Mouse (Mus musculus) limb, embryonic 14.5 days (tissue): ENCODE data around the gene Gm49383. TPM values are rescaled to one million over a fixed set of nuclear protein-coding genes. Genes with fewer than 3 reads are reported as not detected.
A peak's percentile ranks its signal among the peaks of the same experiment; 100 is the strongest.
"Not testable (repeated sequence)": the region's sequence is repeated elsewhere in the genome, so short reads cannot be mapped to it uniquely, and the experiment has no call there.

Source experiments
- ATAC-seq: fragments of 200-750 bp; cut with Nextera tagmentation; 2 replicates; pipeline ENCODE4 v1.8.0; 2017; ENCODE audit warnings: low read depth, moderate number of reproducible peaks, moderate TSS enrichment; ENCODE audit not compliant: low FRiP score
- DNase-seq: peaks from one replicate; pipeline ENCODE4 v3.0.0-alpha.2; 2015; ENCODE audit warnings: low spot score
- H3K27ac ChIP-seq: fragments of 300-500 bp; sonication (generic); replicated peaks from 2 replicates; pipeline ENCODE4 v1.5.1; 2014; ENCODE audit warnings: low read depth, mild to moderate bottlenecking, low read length, moderate library complexity, mixed read lengths
- H3K27me3 ChIP-seq: fragments of 300-500 bp; sonication (generic); 2 replicates; pipeline ENCODE4 v1.6.1; 2014; ENCODE audit warnings: low read length, mixed read lengths; ENCODE audit not compliant: control insufficient read depth, insufficient read depth
- H3K36me3 ChIP-seq: fragments of 300-500 bp; sonication (generic); 2 replicates; pipeline ENCODE4 v1.6.1; 2014; ENCODE audit warnings: mild to moderate bottlenecking, low read length, moderate library complexity, mixed read lengths; ENCODE audit not compliant: control insufficient read depth, insufficient read depth
- H3K4me1 ChIP-seq: fragments of 300-500 bp; sonication (generic); 2 replicates; pipeline ENCODE4 v1.6.1; 2014; ENCODE audit warnings: antibody characterized with exemption, low read length, mixed read lengths; ENCODE audit not compliant: control insufficient read depth, insufficient read depth
- H3K4me2 ChIP-seq: fragments of 300-500 bp; sonication (generic); replicated peaks from 2 replicates; pipeline ENCODE4 v1.6.1; 2014; ENCODE audit warnings: low read depth, mild to moderate bottlenecking, low read length, moderate library complexity; ENCODE audit not compliant: severe bottlenecking
- H3K4me3 ChIP-seq: fragments of 300-500 bp; sonication (generic); replicated peaks from 2 replicates; pipeline ENCODE4 v1.5.1; 2014; ENCODE audit warnings: low read length
- H3K9ac ChIP-seq: fragments of 300-500 bp; sonication (generic); 2 replicates; pipeline ENCODE4 v1.6.1; 2014; ENCODE audit warnings: mild to moderate bottlenecking, low read depth, low read length, moderate library complexity; ENCODE audit not compliant: severe bottlenecking
- H3K9me3 ChIP-seq: fragments of 300-500 bp; sonication (generic); 2 replicates; pipeline ENCODE4 v1.6.1; 2016; ENCODE audit warnings: low read length; ENCODE audit not compliant: control insufficient read depth
- POLR2A ChIP-seq: fragments of 200-500 bp; IDR thresholded peaks from 2 replicates; pipeline ENCODE4 v1.8.0; 2012; ENCODE audit warnings: inconsistent platforms, mild to moderate bottlenecking, moderate library complexity, borderline replicate concordance; ENCODE audit not compliant: insufficient read depth, insufficient read length; ENCODE audit errors: extremely low read depth
- WGBS: fragments of 180-500 bp; shearing (Covaris S2); extraction: QIAGEN DNeasy Blood & Tissue Kit; methylation state at CpG from one replicate; pipeline ENCODE4 v1.1.7; 2014; 5-methylcytosine and 5-hydroxymethylcytosine counted together
- polyA plus RNA-seq, 2 experiments: library from polyadenylated mRNA; depleted of rRNA in 1 of 2; stranded (reverse) in 1 of 2; unstranded in 1 of 2; fragments of >200 nt; fragmentation: Nextera tagmentation in 1 of 2; extraction: Ambion mirVana in 1 of 2; gene quantifications; 2 replicates each; pipeline versions ENCODE4 v1.2.1 to v1.2.3; 2012 to 2014

Gene Gm49383
- polyA plus RNA-seq, 2 experiments = 7.6 to 21.8 TPM

DNA sequence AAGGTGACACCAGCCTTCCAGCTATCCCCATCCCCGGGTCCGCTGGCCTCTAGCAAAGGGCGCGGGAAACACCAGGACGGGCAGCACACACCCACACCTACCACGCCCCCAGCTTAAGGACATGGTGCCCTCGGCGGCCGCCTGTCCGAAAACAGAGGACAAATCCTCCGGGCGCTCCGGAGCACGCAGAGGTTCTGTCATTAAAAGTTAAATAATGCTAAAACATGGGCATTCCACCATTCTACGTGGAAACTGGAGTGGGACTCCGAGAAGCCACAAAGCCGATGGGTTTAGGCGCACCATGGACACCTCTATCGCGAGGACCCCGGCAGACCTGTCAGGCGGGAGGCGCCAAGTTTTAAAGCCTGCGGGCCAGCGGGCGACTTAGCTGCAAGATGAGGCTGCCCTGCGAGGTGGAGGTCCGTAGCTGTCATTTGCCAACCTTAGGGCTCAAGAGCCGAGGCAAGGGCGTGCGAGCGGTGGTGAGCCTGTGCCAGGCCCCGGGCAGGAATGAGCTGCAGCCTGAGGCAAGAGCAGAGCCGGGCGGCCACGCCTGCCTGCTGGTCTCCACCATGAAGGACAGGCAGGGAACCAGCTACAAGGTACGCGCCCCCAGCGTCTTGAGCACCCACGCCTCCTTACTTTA, 28.3 kb downstream of the Gm49383 start, which contains the start of gene Lrr1:
TSS of gene Lrr1 (plus strand) at position 354 of the 646 bp plus-strand sequence.
- H3K27ac ChIP-seq = peak within 1 kb of the TSS; percentile 88
- H3K4me2 ChIP-seq = peak within 1 kb of the TSS; percentile 85
- peak; percentile 81 for DNase-seq
- H3K4me1 ChIP-seq = 0 out of 2 replicates have a peak, but pooled peaks cover 3% of the 10 kb centered on the region
- no peaks in the 10 kb centered on the region for H3K27me3 ChIP-seq
- peak within 1 kb of the TSS; percentile 70 for H3K4me3 ChIP-seq
- H3K9ac ChIP-seq = peak within 1 kb of the TSS; percentile 75
- under 1% methylated on average over 39 of the region's 40 CpGs for WGBS
- 0 out of 2 replicates have a peak, but pooled peaks have one; percentile 26 for TF ChIP-seq POLR2A
- no peaks in the 10 kb centered on the region for H3K9me3 ChIP-seq
- peaks cover 3% of the 10 kb centered on the region for H3K36me3 ChIP-seq
- ATAC-seq = peak; percentile 94

DNA sequence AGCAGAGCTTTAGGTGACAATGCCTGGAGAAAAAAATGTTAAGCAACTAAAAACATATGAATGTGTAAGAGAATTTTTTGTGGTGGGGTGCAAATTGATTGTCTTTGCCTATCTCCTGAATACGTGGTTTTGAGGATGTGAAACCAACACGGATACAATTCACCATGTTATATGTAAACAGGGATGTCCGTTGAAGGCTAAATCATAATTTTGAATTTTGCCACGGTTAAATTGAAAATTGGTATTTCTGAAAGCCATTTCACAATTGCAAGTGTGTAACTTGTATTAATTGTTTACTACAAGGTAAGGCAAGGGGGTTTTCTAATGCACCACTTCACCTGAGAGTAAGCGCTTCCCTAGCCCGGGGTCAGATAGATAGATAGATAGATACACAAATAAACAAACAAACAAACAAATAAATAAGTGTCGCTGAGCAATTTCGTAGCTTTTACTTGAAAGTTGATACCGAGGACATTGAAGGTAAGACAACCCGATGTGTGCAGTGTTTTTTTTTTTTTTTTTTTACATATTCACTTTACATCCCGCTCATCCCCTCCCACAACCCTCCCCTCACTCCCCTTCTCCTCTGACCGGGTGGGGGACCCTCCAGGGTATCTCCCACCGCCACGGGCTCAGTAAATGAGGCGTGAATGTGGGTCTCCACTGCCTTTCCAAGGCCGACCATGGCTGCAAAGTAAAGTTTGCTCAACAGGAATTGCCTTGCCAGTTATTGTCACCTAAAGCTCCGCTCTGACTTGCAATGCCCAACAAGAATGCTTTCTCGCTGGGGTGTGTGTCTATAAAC, 29.0 kb downstream of the Gm49383 start:
- ATAC-seq (peak; percentile 36; the same call in 1 of the 2 replicates), DNase-seq (no peak)
- Histone ChIP-seq H3K9me3 (no peaks in the 10 kb centered on the region), H3K4me3 (peak overlapping the region; percentile 70), H3K36me3 (peaks cover 3% of the 10 kb centered on the region; the same call in 1 of the 2 replicates), H3K27me3 (no peaks in the 10 kb centered on the region), H3K27ac (no peak overlapping the region), H3K4me2 (peak overlapping the region; percentile 85), H3K4me1 (0 out of 2 replicates have a peak, but pooled peaks cover 3% of the 10 kb centered on the region), H3K9ac (peak overlapping the region; percentile 75)
- 8% methylated on average over 18 of the region's 18 CpGs for WGBS
- TF ChIP-seq POLR2A = peak; percentile 34; the same call in 1 of the 2 replicates

DNA sequence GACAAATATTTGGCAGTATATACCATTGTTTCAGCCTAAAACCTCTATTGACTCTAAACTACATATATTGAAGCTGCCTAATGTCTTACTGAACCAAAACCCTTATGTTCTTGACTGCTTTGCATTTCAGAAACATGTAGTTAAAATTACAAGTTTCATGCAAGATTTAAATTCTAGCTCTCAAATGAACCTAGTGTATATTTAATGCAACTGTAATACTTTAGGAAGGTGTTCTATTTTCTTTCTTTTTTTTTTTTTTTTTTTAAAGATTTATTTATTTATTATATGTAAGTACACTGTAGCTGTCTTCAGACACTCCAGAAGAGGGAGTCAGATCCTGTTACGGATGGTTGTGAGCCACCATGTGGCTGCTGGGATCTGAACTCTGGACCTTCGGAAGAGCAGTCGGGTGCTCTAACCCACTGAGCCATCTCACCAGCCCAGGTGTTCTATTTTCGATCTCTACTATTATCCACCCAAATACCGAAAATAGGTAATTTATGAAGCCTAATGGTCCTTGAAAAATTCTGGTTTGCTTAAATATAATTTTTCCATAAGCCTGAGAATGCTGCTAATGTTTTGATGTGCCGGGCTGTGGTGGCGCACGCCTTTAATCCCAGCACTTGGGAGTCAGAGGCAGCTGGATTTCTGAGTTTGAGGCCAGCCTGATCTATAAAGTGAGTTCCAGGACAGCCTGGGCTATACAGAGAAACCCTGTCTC, 29.9 kb downstream of the Gm49383 start:
- not testable (repeated sequence) for H3K4me3 ChIP-seq, H3K9me3 ChIP-seq, H3K27me3 ChIP-seq, H3K27ac ChIP-seq, H3K36me3 ChIP-seq, DNase-seq, ATAC-seq, H3K4me1 ChIP-seq, H3K4me2 ChIP-seq, H3K9ac ChIP-seq
- WGBS = 69% methylated on average over 8 of the region's 8 CpGs

DNA sequence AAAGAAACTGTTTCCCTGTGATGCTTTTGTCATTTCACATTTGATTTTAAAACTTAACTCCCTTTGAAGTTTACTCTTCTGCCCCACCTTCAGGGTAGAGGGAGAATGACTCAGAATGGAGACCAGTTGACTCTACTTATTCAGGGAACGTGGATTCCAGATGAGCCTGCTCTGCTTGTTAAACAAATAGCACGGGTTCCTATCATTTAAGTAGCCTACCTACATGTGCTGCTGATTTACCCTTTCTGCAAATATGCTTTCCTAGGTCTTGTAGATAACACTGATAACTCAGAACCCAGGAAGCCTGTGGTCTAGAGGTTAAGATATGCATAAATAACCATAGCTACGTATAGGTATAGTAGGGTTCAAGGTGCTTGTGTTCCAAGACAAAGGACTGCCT, 32.0 kb downstream of the Gm49383 start:
- Histone ChIP-seq H3K4me3 (no peak overlapping the region), H3K4me1 (0 out of 2 replicates have a peak, but pooled peaks cover 3% of the 10 kb centered on the region), H3K9me3 (no peaks in the 10 kb centered on the region), H3K9ac (no peak overlapping the region), H3K27me3 (no peaks in the 10 kb centered on the region), H3K4me2 (no peak overlapping the region), H3K36me3 (no peaks in the 10 kb centered on the region), H3K27ac (no peak overlapping the region)
- TF ChIP-seq POLR2A = no peak
- ATAC-seq (no peak), DNase-seq (no peak)
- 51% methylated on average over 3 of the region's 3 CpGs for WGBS

DNA sequence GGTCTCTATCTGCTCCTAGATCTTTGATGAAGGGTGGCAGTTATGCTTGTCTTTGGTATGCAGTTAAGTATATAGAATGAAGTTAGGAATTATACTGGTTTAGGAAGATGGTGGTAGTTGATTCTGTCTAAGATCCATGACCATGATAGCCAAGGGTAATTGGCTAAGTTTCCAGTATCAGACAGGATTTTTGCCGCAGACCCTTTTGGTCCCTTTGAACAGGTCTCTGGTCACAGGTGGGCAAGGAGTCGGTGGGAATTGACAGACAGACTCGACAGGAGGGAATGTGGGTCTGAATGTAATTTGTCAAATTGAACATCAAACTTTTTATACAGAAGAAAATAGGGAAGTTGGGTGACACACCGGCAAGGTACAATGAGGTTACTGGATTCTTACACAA, 33.3 kb downstream of the Gm49383 start:
- not testable (repeated sequence) for H3K4me1 ChIP-seq, DNase-seq

DNA sequence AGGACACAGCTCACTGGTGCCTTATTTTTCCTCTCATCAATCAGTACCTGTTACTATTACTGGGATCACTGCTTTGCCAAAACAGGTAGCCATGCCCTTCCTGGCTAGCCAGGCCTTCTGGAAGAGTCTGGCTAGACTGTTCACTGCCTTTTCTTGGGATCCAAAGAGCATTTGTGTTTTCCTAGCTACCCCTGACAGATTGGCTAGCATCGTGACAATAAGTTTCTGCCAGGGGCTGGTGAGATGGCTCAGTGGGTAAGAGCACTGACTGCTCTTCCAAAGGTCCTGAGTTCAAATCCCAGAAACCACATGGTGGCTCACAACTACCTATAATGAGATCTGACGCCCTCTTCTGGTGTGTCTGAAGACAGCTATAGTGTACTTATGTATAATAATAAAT, 36.2 kb downstream of the Gm49383 start:
- not testable (repeated sequence) for H3K9ac ChIP-seq, H3K4me2 ChIP-seq, H3K27ac ChIP-seq, H3K9me3 ChIP-seq, H3K4me3 ChIP-seq, H3K27me3 ChIP-seq, H3K4me1 ChIP-seq, DNase-seq, ATAC-seq
- peaks cover 23% of the 10 kb centered on the region for H3K36me3 ChIP-seq
- 86% methylated on average over 2 of the region's 2 CpGs for WGBS

More for the DNA sequence above, 33.3 kb downstream of the Gm49383 start:
- H3K9ac ChIP-seq, H3K4me3 ChIP-seq, ATAC-seq, H3K27ac ChIP-seq, H3K27me3 ChIP-seq, H3K4me2 ChIP-seq, H3K36me3 ChIP-seq, H3K9me3 ChIP-seq: not testable (repeated sequence)
- WGBS = 84% methylated on average over 4 of the region's 4 CpGs
